Mouse (Mus musculus) liver, adult 2 months (tissue): ENCODE results near the gene Zfp334.

ENCODE experiments used
- CTCF ChIP-seq: fragments of 200-500 bp; IDR thresholded peaks from 2 replicates; pipeline ENCODE4 v1.5.1; 2011; ENCODE audit warnings: low read depth, low read length, control low read depth
- POLR2A ChIP-seq: fragments of 200-500 bp; IDR thresholded peaks from 2 replicates; pipeline ENCODE4 v1.6.1; 2011; ENCODE audit warnings: low read length, control low read depth; ENCODE audit not compliant: insufficient read depth; ENCODE audit errors: extremely low read depth

DNA sequence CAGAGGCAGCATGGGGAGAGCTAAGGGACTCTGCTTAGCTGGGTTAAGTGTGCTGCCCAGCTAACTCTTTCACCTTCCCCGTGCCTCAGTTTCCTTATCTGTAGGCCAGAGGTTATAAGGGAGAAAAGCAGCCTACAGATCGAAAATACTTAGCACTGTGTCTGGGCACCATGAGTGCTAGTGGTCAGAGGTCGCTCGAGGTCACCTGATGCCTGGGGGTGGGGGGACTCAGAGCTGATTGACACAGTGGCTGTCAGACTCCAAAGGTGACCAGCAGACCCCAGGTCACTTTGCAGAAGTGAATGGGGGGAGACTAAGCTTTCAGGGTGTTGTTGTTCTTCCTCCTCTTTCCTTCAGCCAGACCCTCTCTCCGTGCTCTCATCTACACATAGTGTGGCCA, 26.3 kb upstream of the Zfp334 start:
- TF ChIP-seq CTCF, result no peak
- TF ChIP-seq POLR2A, result no peak
